Mouse (Mus musculus): ENCODE measurements at regions not wholly inside any gene's neighbourhood (a gene's known extent, or its start where the extent isn't known, plus 50 kb on each side); places are given as distances from the start of the nearest gene placed in this dataset.

- TF ChIP-seq CTCF (IDR thresholded peaks at IDR 0.05; ENCODE audit: insufficient read depth, low read length) (no peak), POLR2A (IDR thresholded peaks at IDR 0.05; ENCODE audit: borderline replicate concordance, extremely low read depth, low read depth, low read length) (no peak)
Observed at GRCm38 (mm10) chr2:74168776-74169570, 257.8 kb upstream of the Atp5g3 start.

GRCm38 (mm10) chr2:74168307-74168706 is 257.2 kb upstream of the Atp5g3 start:
- 87% methylated on average over 17 of the region's 17 CpGs for WGBS
- Histone ChIP-seq H3K4me3 (replicated peaks; ENCODE audit: extremely low read depth, low read depth, low read length) (no peak overlapping the region), H3K4me1 (ENCODE audit: control insufficient read depth, insufficient read depth, low read length) (no peaks in the 10 kb centered on the region)
- TF ChIP-seq CTCF (IDR thresholded peaks at IDR 0.05; ENCODE audit: insufficient read depth, low read length) (no peak), POLR2A (IDR thresholded peaks at IDR 0.05; ENCODE audit: borderline replicate concordance, extremely low read depth, low read depth, low read length) (no peak)
- no peak for DNase-seq

More at GRCm38 (mm10) chr2:74168776-74169570, 257.8 kb upstream of the Atp5g3 start:
- Histone ChIP-seq H3K4me3 (replicated peaks; ENCODE audit: extremely low read depth, low read depth, low read length) (no peak overlapping the region), H3K4me1 (ENCODE audit: control insufficient read depth, insufficient read depth, low read length) (no peaks in the 10 kb centered on the region)
- DNase-seq, result no peak
- WGBS, result 50% methylated on average over 16 of the region's 16 CpGs

DNA sequence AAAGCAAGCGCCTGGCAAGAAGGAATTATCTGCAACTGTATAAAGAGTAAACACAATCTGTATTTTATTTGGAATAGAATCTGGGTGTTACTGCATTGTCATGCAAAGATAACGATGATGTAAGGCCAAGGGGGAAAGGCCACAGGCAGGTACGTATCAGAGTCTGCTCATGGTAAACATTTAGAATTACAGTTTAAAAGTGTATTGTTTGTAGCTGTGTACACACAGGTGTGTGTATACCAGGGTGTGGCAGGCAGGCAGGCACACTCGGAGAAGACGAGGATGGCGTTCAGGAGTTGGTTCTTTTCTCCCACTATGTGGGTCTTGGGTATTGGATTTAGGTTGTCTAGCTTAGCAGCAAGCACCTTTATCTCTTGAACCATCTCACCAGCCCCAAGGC is 242.9 kb upstream of the Atp5g3 start:
- H3K4me3 ChIP-seq (replicated peaks; ENCODE audit: extremely low read depth, low read depth, low read length), result no peak overlapping the region
- TF ChIP-seq CTCF (IDR thresholded peaks at IDR 0.05; ENCODE audit: insufficient read depth, low read length), result no peak
- TF ChIP-seq POLR2A (IDR thresholded peaks at IDR 0.05; ENCODE audit: borderline replicate concordance, extremely low read depth, low read depth, low read length), result no peak
- WGBS, result 66% methylated on average over 6 of the region's 6 CpGs

DNA sequence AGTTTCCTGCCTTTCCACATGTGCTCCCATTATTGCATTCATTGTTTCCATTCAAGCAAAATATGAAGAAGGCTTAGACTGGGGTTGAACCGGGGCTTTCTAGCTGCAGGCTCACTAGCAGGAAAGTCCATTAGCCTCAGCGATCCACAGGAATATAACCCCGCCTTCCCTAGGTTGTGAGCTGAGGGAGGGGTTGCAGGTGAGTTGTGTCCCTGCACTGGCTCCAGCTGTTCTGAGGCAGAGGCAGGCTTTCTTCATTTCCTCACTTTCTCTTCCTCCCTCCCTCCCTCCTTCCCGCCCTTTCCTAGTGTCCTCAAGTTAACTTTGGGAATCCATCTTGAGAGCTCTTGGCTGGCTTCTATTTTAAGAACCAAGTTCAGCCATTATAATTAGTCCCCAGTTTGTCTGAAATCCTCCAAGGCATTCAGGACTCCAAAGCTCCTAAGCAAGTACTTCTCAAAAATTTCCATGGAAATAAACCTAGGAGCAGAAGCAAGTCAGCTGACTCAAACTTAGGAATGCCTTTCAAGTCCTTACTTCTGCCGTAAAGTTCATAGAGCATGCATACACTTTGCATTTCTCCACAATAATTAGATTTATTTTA is 242.2 kb upstream of the Atp5g3 start:
- Histone ChIP-seq H3K4me1 (ENCODE audit: control insufficient read depth, insufficient read depth, low read length) (no peaks in the 10 kb centered on the region), H3K4me3 (replicated peaks; ENCODE audit: extremely low read depth, low read depth, low read length) (no peak overlapping the region)
- TF ChIP-seq CTCF (IDR thresholded peaks at IDR 0.05; ENCODE audit: insufficient read depth, low read length) (no peak), POLR2A (IDR thresholded peaks at IDR 0.05; ENCODE audit: borderline replicate concordance, extremely low read depth, low read depth, low read length) (no peak)
- 45% methylated on average over 5 of the region's 5 CpGs for WGBS
- DNase-seq, result no peak

More for the DNA sequence above, 242.9 kb upstream of the Atp5g3 start:
- no peak for DNase-seq
- no peaks in the 10 kb centered on the region for H3K4me1 ChIP-seq (ENCODE audit: control insufficient read depth, insufficient read depth, low read length)

GRCm38 (mm10) chr2:74152534-74153246 is 241.6 kb upstream of the Atp5g3 start:
- TF ChIP-seq POLR2A (IDR thresholded peaks at IDR 0.05; ENCODE audit: borderline replicate concordance, extremely low read depth, low read depth, low read length) (no peak), CTCF (IDR thresholded peaks at IDR 0.05; ENCODE audit: insufficient read depth, low read length) (no peak)
- DNase-seq, result no peak
- Histone ChIP-seq H3K4me1 (ENCODE audit: control insufficient read depth, insufficient read depth, low read length) (no peaks in the 10 kb centered on the region), H3K4me3 (replicated peaks; ENCODE audit: extremely low read depth, low read depth, low read length) (no peak overlapping the region)
- WGBS, result 61% methylated on average over 8 of the region's 8 CpGs

DNA sequence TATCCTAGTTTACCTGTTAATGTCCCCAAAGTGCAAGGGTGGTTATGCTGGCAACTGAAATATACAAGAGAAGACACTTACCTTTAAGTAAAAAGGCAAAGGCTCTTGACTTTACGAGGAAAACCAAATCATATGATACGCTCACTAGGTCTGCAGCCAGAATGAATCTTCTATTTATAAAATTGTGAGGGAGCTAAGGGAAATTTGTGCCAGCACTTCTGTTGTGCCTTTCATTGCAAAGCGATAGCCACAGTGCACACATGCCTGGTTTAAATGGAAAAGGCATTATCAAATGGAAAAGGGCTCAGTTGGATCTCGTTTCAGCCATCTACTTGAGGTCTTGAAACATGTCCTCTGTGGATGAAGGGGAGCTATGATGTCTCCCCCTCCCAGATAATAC is 236.1 kb upstream of the Atp5g3 start:
- 75% methylated on average over 4 of the region's 4 CpGs for WGBS
- DNase-seq, result no peak
- Histone ChIP-seq H3K4me1 (ENCODE audit: control insufficient read depth, insufficient read depth, low read length) (no peaks in the 10 kb centered on the region), H3K4me3 (replicated peaks; ENCODE audit: extremely low read depth, low read depth, low read length) (no peak overlapping the region)
- TF ChIP-seq CTCF (IDR thresholded peaks at IDR 0.05; ENCODE audit: insufficient read depth, low read length), result no peak
- TF ChIP-seq POLR2A (IDR thresholded peaks at IDR 0.05; ENCODE audit: borderline replicate concordance, extremely low read depth, low read depth, low read length), result no peak

GRCm38 (mm10) chr2:74136624-74137003 is 225.5 kb upstream of the Atp5g3 start:
- WGBS, result 23% methylated on average over 9 of the region's 9 CpGs
- TF ChIP-seq CTCF (IDR thresholded peaks at IDR 0.05; ENCODE audit: insufficient read depth, low read length) (no peak), POLR2A (IDR thresholded peaks at IDR 0.05; ENCODE audit: borderline replicate concordance, extremely low read depth, low read depth, low read length) (no peak)
- no peak for DNase-seq
- Histone ChIP-seq H3K4me1 (ENCODE audit: control insufficient read depth, insufficient read depth, low read length) (no peaks in the 10 kb centered on the region), H3K4me3 (replicated peaks; ENCODE audit: extremely low read depth, low read depth, low read length) (no peak overlapping the region)

DNA sequence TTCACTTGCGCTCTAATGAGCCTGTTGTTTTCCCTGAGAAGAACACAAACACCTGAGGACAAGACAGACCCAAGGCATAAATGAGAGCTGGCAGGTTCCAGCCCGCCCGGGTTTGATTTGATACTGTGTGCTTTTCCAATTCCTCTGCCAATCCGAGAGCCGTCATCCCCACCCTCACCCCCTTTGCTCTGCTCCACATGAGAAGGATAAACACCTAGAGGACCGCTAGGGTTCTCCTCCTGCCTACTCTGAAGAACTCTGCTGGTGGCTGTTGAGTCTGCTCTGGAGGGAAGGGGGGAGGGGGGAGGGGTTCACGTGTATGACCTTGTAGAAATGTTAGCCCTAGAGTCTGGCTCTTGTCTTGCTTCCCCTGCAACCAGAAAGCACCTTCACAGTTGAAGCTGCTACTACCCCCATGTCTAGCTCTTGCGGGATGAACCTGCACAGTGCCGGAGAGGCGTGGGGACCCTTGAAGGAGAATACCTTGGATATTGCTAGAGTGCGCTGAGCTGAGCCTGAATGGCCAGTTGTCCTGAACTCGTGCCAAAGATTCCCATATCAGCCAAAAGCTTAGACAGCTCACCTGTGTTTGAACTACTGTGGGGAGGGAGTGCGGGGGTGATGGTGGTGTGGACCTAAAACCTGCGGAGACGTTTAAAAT is 225.0 kb upstream of the Atp5g3 start:
- H3K4me1 ChIP-seq (ENCODE audit: control insufficient read depth, insufficient read depth, low read length), result no peaks in the 10 kb centered on the region
- no peak overlapping the region for H3K4me3 ChIP-seq (replicated peaks; ENCODE audit: extremely low read depth, low read depth, low read length)
- no peak for DNase-seq
- 51% methylated on average over 15 of the region's 15 CpGs for WGBS
- no peak for TF ChIP-seq CTCF (IDR thresholded peaks at IDR 0.05; ENCODE audit: insufficient read depth, low read length)
- TF ChIP-seq POLR2A (IDR thresholded peaks at IDR 0.05; ENCODE audit: borderline replicate concordance, extremely low read depth, low read depth, low read length), result no peak

- no peak for TF ChIP-seq POLR2A (IDR thresholded peaks at IDR 0.05; ENCODE audit: borderline replicate concordance, extremely low read depth, low read depth, low read length)
- no peak for TF ChIP-seq CTCF (IDR thresholded peaks at IDR 0.05; ENCODE audit: insufficient read depth, low read length)
- WGBS, result 30% methylated on average over 8 of the region's 8 CpGs
- no peak overlapping the region for H3K4me3 ChIP-seq (replicated peaks; ENCODE audit: extremely low read depth, low read depth, low read length)
- no peaks in the 10 kb centered on the region for H3K4me1 ChIP-seq (ENCODE audit: control insufficient read depth, insufficient read depth, low read length)
- no peak for DNase-seq
Observed at GRCm38 (mm10) chr2:74130141-74130588, 219.0 kb upstream of the Atp5g3 start.

All from lung, adult 2 months (tissue).